Mouse (Mus musculus) regulatory T cell (primary cell): ENCODE measurements around the gene Map4k1.

Source experiments
- in situ Hi-C: fragments of 300-600 bp; cut with MboI, MseI; formaldehyde crosslinking; loops from one replicate; pipeline ENCODE4 v1.15.1; 2025; ENCODE audit warnings: high pct_unique_total_duplicates

Gene Map4k1

DNA sequence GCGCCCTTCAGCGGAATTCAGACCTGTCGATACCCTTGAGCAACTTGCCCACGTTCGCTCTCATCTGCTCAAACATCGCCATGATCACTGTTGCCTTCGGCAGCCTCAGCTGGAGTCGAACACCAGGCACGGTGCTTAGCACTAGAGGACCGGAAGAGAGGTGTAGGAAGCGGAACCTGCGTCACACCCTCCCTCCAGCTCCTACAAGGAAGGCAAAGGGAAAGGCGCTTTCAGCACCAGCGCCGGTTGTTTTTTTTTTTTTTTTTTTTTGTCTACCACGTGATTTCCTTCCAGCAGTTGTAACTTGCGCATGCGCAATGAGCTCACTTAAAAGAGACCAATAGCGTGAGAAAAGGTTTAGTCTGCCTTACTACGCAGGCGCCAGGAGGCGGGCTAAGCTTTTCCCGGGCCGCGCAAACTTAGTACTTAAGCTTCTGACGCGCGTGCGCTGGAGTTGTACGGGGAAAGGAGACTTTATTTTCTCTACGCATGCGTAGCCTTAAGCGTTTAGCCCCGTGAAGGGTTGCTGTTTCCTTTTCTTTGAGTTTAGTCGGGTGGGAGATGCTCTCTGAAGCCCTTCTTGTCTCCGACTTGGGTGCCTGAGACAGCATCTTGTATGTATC, at the start of gene Map4k1, which contains the start of gene Eif3k:
Gene Map4k1 (plus strand): TSS at position 400 of the 623 bp plus-strand sequence.
Gene Eif3k (minus strand): TSS at position 214 of the 623 bp plus-strand sequence.
- in situ Hi-C loops, result no loop called here

DNA sequence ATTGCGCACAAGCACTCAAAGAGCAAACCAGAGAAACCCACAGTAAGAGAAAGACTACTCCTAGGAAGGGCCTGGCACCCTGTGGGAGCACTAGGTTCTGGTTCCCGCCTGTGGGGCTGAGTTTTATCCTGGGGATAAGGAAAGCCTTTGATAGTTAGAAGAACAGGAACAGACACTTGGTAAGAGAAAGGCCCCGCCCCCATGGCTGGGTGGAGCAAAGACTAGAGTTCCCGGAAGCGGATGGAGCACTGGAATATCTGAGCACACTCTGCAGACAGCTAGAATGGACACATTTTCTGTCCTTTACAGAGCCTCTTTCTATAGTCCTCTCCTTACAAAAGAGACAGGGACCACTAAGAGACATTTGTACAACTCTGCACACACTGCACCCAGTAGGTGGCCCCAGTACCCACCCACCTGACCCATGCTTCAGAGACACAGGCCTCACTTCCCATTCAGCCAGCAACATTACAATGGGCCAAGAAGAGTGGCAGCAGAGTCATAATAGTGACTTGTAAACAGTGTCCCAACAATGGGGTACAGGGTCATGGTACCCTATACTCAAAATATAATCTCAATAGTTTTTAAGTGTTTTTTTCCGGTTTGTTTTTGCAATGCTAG, 49.3 kb upstream of the Map4k1 start:
- in situ Hi-C loops, result no loop called here

DNA sequence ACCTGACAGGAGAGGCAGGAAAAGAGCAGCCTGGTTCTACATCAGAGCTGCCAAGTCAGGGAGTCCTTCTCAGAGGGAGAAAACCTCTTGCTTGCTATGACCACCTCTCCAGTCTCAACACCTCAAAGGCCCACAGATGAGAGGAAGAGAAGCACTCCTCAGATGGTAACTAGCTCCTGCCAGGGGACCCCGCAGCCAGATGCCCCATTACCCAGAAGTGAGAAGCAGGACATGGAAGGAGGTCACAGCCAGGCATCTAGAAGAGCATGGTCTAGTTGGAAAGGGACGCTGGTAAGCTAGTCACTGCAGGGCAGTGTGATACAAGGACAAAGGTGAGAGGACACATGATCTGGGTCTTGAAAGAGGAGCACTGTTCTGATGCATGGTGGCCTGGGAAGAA, 48.0 kb upstream of the Map4k1 start:
- in situ Hi-C loops, result no loop called here

DNA sequence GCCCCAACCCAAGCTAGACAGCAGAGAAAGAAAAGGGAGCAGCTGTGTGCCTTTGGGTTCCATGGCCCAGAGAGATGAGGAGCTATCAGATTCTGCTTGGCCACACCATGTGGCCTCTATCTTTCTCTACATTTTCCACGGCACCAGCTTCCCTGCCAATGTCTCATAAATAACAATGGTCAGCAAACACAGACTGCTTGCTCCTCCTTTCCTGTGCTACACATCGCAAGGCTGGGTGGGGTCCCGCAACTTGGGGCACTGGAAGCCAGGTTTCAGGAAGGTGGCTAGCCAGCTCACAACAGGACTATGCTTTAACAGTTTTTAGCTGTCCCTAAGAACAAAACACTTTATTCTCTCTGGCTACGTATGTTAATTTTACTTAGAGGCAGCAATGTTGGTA, 45.1 kb upstream of the Map4k1 start:
- in situ Hi-C loops, result no loop called here

DNA sequence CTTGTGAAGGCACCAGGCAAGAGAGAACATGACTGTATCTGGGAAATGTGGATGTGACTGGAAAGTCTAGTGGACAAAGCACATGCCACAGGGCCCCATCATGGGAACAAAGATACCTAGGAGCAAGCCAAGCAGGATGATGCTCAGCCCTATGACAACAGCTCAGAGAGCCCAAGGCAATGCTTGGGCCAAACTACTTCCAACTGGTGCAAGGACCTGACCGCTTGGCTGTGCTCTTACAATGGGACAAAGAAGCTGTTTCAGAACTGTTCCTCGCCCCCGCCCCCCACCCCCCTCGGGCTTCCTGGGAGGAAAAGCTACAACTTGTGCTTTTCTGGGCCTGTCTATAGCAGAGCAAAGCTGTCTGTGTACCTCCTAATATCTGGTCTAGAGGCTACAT, 43.2 kb upstream of the Map4k1 start:
- in situ Hi-C loops, result no loop called here

DNA sequence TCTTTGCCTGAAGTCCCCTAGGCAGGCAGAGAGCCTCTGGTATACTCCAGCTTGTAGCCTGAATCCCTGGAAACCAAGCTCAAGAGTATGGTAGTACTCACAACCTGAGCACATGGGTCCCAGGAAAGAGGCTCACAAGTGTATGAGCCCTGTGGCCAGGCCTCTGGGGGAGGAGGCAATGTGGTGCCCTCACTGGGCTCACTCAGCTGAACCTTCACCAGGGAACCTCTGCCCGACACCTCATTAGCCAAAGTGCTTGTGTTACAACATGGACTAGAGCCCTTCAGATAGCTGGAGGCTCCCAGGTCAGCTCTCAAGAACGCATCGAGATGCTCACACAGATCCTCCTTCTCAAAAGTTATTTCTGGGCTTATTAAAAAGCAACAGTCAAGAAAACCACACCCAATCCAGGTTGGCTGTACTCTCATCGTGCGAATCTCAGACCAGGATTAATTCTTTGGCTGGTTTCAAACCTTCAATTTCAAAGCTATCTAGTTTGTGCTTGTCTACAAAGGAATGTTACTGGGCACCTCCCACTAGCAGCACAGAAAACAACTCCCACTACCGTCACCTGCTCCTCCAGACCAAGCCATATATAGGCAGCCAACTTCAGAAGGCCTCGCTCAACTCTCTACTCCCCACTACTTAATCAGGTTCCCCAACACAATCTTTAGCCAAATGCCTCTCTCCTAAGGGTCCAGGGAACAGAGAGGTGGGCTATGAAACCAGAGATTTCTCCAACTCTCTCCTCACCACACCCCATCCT, 42.2 kb upstream of the Map4k1 start:
- in situ Hi-C loops, result no loop called here

DNA sequence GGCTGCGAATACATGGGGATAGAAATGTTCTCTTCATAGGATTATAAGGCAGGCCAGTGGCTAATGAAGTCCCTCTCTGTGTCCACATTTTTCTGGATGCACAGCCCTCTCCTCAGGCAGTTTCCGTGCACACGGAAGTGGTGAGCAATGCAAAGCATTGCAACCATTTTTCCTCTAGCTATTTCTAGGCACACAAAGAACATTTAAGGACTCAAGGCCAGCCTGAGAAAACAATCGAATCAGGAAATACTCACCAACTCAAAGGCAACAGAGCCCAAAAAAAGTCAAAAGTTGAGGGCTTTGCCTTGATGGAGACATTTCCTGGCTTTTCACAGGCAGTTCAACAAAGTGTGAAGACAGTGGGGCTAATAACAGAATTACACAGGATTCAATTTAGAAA, 40.7 kb upstream of the Map4k1 start:
- in situ Hi-C loops, result no loop called here

DNA sequence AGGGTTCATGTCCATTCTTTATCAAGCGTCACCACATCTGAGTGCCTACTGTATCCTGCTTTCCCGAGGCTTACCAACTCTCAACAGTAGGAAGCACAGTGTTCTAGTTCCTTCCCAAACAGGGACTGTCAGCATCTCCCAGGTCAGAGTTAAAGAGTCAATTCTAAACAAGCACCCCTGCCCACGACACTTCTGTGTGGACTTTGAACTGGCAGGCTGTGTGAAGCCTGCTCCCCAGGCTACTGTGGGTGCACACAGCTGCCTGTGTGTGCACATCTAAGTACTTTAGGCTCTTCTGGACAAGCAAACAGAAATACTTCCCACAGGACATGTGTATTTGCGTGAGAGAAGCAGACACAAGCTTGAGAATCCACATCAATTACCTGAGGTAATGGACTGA, 40.3 kb upstream of the Map4k1 start:
- in situ Hi-C loops, result no loop called here

DNA sequence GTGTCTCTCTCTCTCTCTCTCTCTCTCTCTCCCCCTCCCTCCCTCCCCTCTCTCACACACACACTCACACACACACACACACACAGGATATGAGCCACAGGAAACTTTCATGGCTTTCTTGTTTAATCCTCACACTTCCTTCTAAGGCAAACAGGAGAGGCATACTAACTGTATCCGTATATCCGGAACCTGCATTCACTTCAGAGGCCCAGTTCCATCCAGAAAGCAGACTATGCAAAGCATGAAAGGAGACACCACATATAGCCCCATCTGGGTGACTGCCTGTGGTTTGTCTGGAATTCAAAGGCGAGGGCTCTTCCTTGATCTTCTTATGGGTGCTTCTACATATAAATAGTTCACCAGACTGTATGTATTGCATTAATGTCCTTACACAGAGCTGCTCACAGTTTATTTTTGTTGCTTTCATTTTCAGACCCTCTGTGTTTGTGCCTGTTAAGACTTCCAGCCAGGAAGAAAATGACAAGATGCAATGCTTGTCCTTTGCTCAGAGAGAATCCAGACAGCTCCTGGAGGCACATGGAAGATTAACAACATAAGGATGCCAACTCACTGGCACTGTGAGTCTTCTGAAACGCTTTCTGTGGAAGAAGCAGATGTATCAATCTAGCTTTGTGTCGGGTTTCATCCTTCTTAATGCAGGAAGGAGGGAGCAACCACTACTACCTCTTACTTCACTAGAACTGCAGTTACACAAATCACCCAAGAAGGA, 38.2 kb upstream of the Map4k1 start:
- in situ Hi-C loops, result no loop called here

DNA sequence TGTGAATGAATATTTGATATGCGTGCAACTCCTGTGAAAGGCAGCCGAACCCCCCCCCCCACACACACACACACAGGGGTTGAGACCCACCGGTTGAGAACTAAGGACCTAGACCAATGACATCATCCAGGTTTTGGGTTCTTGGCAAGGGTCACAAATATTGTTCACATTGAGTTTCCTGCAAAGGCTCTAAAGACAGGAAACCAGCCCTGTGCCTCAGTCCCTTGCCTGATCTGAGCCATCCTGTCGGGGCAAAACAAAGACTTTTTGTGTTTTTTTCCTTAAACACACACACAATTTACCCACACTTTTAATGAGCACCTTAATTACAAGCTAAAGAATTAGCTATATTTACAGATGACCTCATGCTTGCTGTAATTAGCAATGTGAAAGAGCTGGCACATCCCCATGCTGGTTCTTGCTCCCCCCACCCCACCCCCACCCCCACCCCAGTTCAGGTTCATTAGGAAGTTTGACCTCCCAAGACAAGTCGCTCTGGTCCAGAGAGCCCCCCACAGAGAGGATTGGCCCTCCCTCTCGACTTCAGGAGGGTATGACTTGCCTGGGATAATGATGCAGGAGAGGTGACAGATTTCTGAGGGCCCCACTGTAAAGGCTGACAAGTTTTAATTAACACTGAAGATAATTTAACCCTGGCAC, 37.0 kb upstream of the Map4k1 start:
- in situ Hi-C loops, result no loop called here

DNA sequence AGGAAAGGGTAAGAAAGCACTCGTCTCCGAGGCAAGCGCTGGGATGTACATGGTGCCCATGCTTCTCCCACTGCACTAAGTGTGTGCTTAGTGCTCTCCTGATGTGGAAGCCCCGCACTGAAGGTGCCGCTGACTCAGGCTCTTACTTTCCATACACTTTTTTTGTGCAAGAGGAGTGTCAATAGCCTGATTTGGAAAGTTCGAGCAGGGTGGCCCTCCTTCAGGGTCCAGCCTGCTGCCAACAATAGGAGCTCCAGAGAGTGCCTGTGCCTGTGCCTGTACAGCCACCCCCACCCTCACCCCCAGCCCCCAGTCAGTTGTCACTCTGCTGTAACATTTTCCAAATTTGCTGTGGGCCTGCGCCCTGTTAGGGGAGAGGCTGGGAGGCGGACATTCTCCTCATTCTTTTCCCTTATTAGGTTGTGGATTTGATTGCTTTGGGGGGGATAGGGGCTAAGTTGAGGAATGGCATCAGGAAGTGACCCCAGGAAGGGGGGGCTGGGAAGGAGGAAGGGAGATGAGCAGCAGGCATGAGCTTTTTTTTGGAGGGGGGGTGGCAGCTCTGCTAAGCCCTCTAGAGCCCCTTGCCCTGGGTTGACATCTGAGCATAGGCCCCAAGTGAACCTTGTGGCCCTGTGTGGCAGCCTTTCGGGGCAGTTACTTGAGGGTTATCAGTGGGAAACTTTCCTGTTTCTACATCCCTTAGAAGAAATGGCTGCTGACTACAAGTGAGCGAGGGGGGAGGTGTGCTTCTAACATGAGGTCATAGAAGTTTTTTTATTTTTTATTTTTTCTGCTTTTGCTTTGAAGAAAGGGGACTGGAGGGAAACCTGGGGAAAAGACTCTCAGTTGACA, 36.2 kb upstream of the Map4k1 start:
- in situ Hi-C loops, result no loop called here

DNA sequence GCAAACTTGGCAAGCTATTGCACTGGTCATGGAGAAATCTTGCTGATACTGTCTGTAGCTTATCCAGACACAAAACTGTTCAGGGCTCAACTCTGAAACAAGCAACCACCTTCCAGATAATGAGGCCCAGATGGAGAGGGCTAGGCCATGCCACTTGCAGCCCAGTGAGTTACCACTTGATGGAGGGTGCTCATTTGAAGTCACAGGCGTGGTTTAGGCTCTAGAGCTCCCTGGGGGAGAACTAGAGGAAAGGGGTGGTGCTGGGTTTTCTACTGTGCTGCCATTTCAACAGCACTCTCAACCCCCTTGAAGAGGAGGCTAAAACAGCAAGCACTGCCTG, 35.6 kb upstream of the Map4k1 start:
- in situ Hi-C loops, result no loop called here

DNA sequence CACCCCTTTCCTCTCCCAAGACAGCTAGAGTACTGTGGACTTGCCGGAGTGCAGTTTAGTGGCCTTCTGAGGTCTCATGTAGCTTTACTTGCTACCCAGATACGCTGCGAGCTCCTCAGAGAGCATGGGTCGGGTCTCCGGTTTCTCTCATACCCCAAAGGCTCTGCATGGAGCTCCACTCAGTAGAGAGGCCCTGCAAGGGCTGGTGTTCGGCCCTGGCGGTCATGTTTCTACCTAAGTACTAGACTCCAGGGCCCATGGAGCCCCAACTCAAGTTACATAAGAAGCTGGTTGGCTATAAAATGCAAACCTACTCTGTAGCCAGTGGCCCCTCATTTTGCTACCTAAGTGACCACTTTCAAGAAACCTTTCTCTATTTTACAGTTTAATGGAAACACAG, 33.1 kb upstream of the Map4k1 start:
- in situ Hi-C loops, result no loop called here

DNA sequence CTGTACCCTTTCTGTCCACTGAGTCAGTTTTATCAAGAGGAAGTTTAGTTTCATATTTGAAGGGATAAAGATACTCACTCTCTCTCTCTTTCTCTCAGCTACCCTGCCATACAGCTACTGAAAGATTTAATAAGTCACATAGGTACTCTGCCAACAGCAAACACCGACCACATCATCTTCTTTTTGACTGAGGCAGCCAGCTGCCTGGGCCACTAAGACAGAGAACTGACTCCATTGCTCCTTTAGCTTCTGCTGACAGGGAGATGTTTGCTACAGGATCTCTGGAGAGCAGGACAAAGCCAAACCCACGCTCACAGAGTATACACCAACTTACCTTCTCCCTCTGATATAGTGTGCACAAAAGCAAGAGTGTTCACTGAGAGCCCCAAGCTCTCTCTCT, 32.6 kb upstream of the Map4k1 start:
- in situ Hi-C loops, result no loop called here

DNA sequence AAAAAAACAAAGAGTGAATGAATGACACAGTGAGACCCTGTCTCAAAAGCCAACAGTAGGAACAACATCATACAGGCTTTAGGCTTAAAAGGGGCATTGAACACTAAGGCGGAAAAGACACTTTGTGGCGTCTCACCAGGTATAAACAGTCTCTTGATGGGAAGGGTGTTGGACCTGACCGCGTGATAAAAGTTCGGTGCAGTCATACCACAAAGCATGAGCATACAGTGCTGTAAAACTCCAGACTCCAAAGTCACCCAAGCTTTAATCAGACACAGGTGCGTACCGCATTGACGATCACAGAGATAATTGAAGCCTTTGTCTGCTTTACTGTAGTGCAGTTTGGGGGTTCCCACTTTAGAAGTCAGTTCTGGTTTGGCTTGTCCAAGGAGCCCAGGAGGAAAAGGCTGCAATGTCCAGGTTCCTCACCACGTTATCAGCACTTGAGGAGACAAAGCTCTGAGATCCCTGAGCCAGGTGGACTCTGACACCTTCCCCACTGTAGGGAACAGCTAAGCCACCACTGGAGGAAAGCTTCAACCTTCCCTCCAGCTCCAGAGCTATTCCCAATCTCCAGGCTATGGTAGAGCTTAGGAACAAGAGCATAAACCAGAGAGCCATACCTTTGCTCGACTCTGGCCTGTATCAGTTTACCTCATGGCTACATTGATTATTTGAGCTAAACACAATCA, 31.4 kb upstream of the Map4k1 start:
- in situ Hi-C loops, result no loop called here

DNA sequence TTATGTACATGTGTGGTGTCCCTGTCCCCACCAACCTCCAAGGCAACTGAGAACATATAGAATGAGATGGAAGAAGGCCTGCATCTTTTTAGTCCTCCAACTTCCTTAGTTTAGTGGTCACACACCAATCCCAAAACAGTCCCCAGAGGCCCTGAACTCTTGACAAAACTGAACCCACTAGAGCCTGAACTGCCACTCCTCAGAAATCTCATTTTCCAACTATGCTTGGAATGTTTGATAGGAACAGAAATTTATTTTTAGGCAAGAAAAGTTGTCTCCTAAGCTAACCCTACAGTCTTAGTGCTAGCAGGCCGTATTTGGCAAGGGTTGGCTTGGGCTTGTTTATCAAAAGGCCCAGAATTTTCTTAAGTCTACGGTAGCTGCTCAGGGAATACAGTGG, 30.1 kb upstream of the Map4k1 start:
- in situ Hi-C loops, result no loop called here

DNA sequence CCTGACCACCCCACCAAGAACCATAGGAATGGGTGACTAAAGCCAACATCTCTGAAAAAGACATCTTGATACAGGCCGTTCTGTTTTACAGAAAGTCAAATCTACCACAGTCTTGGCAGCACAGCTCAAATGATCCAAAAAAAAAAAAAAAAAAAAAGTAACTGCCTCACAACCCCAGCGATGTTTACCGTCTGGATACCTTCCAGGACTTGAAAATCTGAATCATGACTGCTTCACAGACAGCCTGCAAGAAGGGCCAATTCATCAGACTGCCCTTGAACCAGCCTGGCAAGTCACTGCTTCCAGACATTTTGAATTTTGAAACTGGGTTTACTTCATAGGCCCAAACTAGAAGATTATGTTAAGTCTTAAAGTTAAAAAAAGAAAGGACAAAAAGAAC, 29.1 kb upstream of the Map4k1 start:
- in situ Hi-C loops, result no loop called here

DNA sequence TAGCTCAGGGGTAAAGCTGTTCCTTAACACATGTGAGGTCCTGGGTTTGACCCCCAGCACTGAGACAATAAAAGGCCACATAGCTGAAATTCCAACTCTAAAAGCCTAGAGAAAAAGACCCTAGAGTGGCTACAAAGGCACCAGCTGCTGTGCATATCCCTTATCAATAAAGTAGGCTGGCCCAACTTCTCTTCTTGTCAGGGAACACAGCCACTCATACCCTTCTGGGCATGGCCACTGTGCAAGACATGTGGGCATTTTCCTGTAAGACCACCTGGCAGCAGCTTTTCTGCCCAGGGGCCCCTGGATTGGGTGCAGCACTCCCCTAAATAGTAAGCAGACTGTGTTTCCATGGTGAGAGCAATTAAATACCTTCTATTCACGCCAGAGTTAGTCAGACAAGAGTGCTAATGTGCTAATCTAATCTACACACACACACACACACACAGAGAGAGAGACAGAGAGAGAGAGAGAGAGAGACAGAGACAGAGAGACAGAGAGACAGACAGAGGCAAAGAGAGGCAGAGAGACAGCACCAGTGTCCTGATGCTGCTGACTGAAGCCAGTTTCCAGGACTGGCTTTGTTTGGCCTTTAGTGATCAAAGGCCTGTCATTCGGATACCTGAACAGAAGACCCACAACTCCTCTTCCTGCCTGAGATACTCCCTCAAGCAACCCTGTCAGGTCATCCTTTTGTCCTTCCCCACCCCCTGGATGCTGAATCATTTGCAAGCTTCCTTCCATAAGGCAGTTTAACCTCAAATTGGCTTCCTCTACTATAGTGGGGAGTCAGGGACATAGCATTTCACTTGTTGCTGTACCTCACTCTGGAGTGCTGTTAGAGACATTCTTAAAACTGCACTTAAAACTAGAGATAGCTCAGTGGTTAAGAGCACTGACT, 28.1 kb upstream of the Map4k1 start:
- in situ Hi-C loops, result no loop called here

DNA sequence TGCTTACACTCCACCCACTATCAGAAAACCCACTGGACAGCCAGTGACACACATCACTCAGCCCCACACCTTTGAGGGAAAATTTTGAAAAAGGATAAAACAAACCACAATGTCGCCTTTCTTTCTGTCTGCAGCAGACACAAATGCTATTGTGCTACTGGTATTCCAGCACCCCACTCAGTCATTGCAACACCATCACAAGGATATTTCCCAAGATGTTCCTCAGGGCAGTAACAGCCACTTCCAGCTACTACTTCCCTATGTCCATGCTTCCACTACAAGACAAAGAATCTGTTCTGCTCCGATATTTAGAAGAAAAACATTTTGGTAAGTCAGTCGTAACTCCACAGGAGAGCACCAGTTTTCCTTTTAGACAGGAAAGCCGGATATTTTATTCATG, 27.1 kb upstream of the Map4k1 start:
- in situ Hi-C loops, result no loop called here
